Comparison of ENCODE assay signal across 8 mouse cellular contexts in the genomic region with DNA sequence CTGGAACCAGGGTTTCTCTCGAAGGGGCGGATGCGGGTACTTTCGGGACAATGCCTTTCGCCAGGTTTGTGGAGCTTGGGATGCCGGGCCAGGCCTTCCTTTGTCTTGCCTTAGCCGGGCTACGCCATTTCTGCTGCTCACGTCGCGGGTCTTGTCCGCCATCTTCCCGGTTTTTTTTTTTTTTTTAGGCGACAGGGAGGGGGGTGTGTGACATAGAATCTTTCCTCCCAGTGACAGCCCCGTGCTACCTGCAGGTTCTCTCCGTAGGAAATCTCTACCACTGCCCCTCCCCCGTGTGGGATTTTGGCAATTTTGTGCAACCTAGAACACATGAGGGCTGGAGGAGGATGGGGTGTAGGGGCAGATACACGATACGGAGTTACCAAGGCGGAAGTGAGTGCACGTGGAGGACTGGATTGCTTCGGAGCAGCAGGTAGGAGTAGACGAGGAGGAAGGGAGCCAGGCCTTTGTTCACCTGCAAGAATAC. TPM values are rescaled to one million over a fixed set of nuclear protein-coding genes. Genes with fewer than 3 reads are reported as not detected.
DNase-seq lines count a peak whose midpoint lies in the region; ATAC-seq and TF ChIP-seq lines count a peak whose summit lies in the region.

No protein-coding gene starts in this region.

- H3K36me3 ChIP-seq in kidney, adult 2 months (ENCODE audit: control insufficient read depth, insufficient read depth, low read length), result no peaks in the 10 kb centered on the region
- peaks cover 35% of the 10 kb centered on the region for H3K36me3 ChIP-seq in ES-E14 (ENCODE audit: control insufficient read depth, insufficient read depth, low read length, poor library complexity, severe bottlenecking)
- peaks cover 22% of the 10 kb centered on the region for H3K36me3 ChIP-seq in heart, embryonic 15.5 days
- peaks cover 40% of the 10 kb centered on the region for H3K36me3 ChIP-seq in limb, embryonic 13.5 days
- H3K36me3 ChIP-seq in midbrain, postnatal 0 days (ENCODE audit: insufficient read depth, low read length), result peaks cover 16% of the 10 kb centered on the region

- no peaks in the 10 kb centered on the region for H3K27me3 ChIP-seq in kidney, adult 2 months (replicated peaks; ENCODE audit: control insufficient read depth, insufficient read depth, low read length)
- H3K27me3 ChIP-seq in heart, embryonic 15.5 days, result no peaks in the 10 kb centered on the region
- no peaks in the 10 kb centered on the region for H3K27me3 ChIP-seq in limb, embryonic 13.5 days
- no peaks in the 10 kb centered on the region for H3K27me3 ChIP-seq in midbrain, postnatal 0 days (ENCODE audit: insufficient read depth, low read length)

- H3K9me3 ChIP-seq in ES-E14 (ENCODE audit: control insufficient read depth, insufficient read depth, low read depth, low read length), result no peaks in the 10 kb centered on the region
- no peaks in the 10 kb centered on the region for H3K9me3 ChIP-seq in heart, embryonic 15.5 days (replicated peaks)
- H3K9me3 ChIP-seq in limb, embryonic 13.5 days, result no peaks in the 10 kb centered on the region
- H3K9me3 ChIP-seq in midbrain, postnatal 0 days (ENCODE audit: low read length), result no peaks in the 10 kb centered on the region

- H3K4me2 ChIP-seq in heart, embryonic 15.5 days, result peak overlapping the region; percentile 77
- H3K4me2 ChIP-seq in limb, embryonic 13.5 days (replicated peaks), result peak overlapping the region; percentile 74
- peak overlapping the region; percentile 86 for H3K4me2 ChIP-seq in midbrain, postnatal 0 days (ENCODE audit: low read depth, low read length, poor library complexity, severe bottlenecking)

- H3K4me3 ChIP-seq in kidney, adult 2 months (ENCODE audit: insufficient read depth, low read depth, low read length), result peak overlapping the region; percentile 96
- H3K4me3 ChIP-seq in ES-E14 (ENCODE audit: insufficient read depth in 1 of 2, low read depth in 1 of 2, low read length in 2 of 2, poor library complexity in 1 of 2, severe bottlenecking in 1 of 2), result peak overlapping the region; percentile 86 to 90
- peak overlapping the region; percentile 98 for H3K4me3 ChIP-seq in heart, embryonic 15.5 days
- H3K4me3 ChIP-seq in limb, embryonic 13.5 days, result peak overlapping the region; percentile 76
- H3K4me3 ChIP-seq in midbrain, postnatal 0 days (ENCODE audit: low read depth, low read length), result peak overlapping the region; percentile 83

- H3K9ac ChIP-seq in ES-E14 (ENCODE audit: insufficient read depth, low read depth, low read length, poor library complexity, severe bottlenecking), result peak overlapping the region; percentile 95
- H3K9ac ChIP-seq in heart, embryonic 15.5 days, result peak overlapping the region; percentile 86
- peak overlapping the region; percentile 95 for H3K9ac ChIP-seq in limb, embryonic 13.5 days
- peak overlapping the region; percentile 100 for H3K9ac ChIP-seq in midbrain, postnatal 0 days (replicated peaks; ENCODE audit: low read length, poor library complexity, severe bottlenecking)

- no peak for TF ChIP-seq CTCF in kidney, adult 2 months (conservative IDR thresholded peaks at IDR 0.05; ENCODE audit: insufficient read depth, insufficient read length, low read depth, low read length)
- TF ChIP-seq CTCF in midbrain, postnatal 0 days (IDR thresholded peaks at IDR 0.05), result no peak

- in situ Hi-C loops in ES-E14 (cut with MboI; ENCODE audit: low sequenced_read_pairs in 2 of 2, unreplicated experiment in 2 of 2), result no loop called here

- WGBS in kidney, adult 2 months, result under 1% methylated on average over 23 of the region's 23 CpGs
- whole genome bisulfite sequencing in heart, embryonic 15.5 days, result under 1% methylated on average over 23 of the region's 23 CpGs
- WGBS in limb, embryonic 13.5 days, result 0% methylated on average over 23 of the region's 23 CpGs
- WGBS in midbrain, postnatal 0 days, result under 1% methylated on average over 23 of the region's 23 CpGs

- no peak for TF ChIP-seq POLR2A in kidney, adult 2 months (IDR thresholded peaks at IDR 0.05; ENCODE audit: low read depth, low read length)

- peaks cover 8% of the 10 kb centered on the region; the same call in 1 of the 2 replicates for H3K4me1 ChIP-seq in kidney, adult 2 months (ENCODE audit: control insufficient read depth, insufficient read depth, low read length)
- H3K4me1 ChIP-seq in ES-E14 (ENCODE audit: control insufficient read depth in 2 of 2, insufficient read depth in 2 of 2, low read length in 2 of 2, poor library complexity in 1 of 2), result peaks cover 0 to 11% of the 10 kb centered on the region in 2 experiments; a peak in 1 of 4 replicates
- H3K4me1 ChIP-seq in heart, embryonic 15.5 days (replicated peaks), result peaks cover 19% of the 10 kb centered on the region
- H3K4me1 ChIP-seq in limb, embryonic 13.5 days, result peaks cover 33% of the 10 kb centered on the region
- peaks cover 7% of the 10 kb centered on the region; the same call in 1 of the 2 replicates for H3K4me1 ChIP-seq in midbrain, postnatal 0 days (ENCODE audit: insufficient read depth, low read length)

- peak overlapping the region; percentile 84 for H3K27ac ChIP-seq in kidney, adult 2 months (ENCODE audit: insufficient read depth, low read depth, low read length)
- H3K27ac ChIP-seq in ES-E14 (ENCODE audit: insufficient read depth, low read depth, low read length, poor library complexity, severe bottlenecking), result peak overlapping the region; percentile 87
- peak overlapping the region; percentile 90 for H3K27ac ChIP-seq in heart, embryonic 15.5 days
- H3K27ac ChIP-seq in limb, embryonic 13.5 days, result peak overlapping the region; percentile 96
- H3K27ac ChIP-seq in midbrain, postnatal 0 days (ENCODE audit: low read depth, low read length), result peak overlapping the region; percentile 100

- no peak for DNase-seq in kidney, adult 2 months
- no peak for DNase-seq in kidney, adult 18-20 months
- DNase-seq in ES-E14 (ENCODE audit: low read depth, low spot score), result no peak
- DNase-seq in embryo, embryonic 10.5 days (ENCODE audit: low spot score), result peak; percentile 69
- DNase-seq in midbrain, postnatal 0 days (ENCODE audit: low spot score), result peak; percentile 69
- DNase-seq in thymus, postnatal 25 days, result peak; percentile 53

- peak; percentile 20 for ATAC-seq in heart, embryonic 15.5 days (replicated peaks; ENCODE audit: insufficient number of reproducible peaks, insufficient read depth, low FRiP score, low read depth)
- peak; percentile 5; the same call in 1 of the 2 replicates for ATAC-seq in limb, embryonic 13.5 days (ENCODE audit: low FRiP score, low read depth)
- ATAC-seq in midbrain, postnatal 0 days (ENCODE audit: low FRiP score), result peak; percentile 56

TF ChIP-seq in ES-E14, 5 proteins besides CTCF, POLR2A, EP300 and RAD21:
- TF ChIP-seq CHD2 (IDR thresholded peaks at IDR 0.05; ENCODE audit: low read depth, low read length), result no peak
- TF ChIP-seq ZC3H11A (IDR thresholded peaks at IDR 0.05; ENCODE audit: borderline replicate concordance, low read depth, low read length), result no peak
- no peak for TF ChIP-seq MAFK (IDR thresholded peaks at IDR 0.05; ENCODE audit: insufficient read depth, low read depth, low read length)
- TF ChIP-seq ZNF384 (IDR thresholded peaks at IDR 0.05; ENCODE audit: low read depth, low read length), result peak; percentile 94
- TF ChIP-seq HCFC1 (IDR thresholded peaks at IDR 0.05; ENCODE audit: borderline replicate concordance, insufficient read depth, low read length), result no peak

RNA-seq across cellular contexts. Expression of a gene that starts 0.5 kb away (rescaled TPM):
- 39.4 and 47.9 TPM in 2 replicates for polyA plus RNA-seq in kidney, adult 2 months (2012; rRNA removed)
- 127 and 194 TPM in 2 replicates for total RNA-seq in ES-E14 (2012; rRNA removed)
- 59.5 and 86.8 TPM in 2 replicates for polyA plus RNA-seq in heart, embryonic 15.5 days (2015; fragmentation: Nextera tagmentation; extraction: Ambion mirVana)
- polyA plus RNA-seq in limb, embryonic 13.5 days (2015; fragmentation: Nextera tagmentation; extraction: Ambion mirVana), result 222 and 224 TPM in 2 replicates
- 329 and 379 TPM in 2 replicates for total RNA-seq in midbrain, postnatal 0 days (2014; rRNA removed)
- 279 and 286 TPM in 2 replicates for polyA plus RNA-seq in midbrain, postnatal 0 days (2015; fragmentation: Nextera tagmentation; extraction: Ambion mirVana)

RNA-seq across cellular contexts. Expression of a gene that starts 0.5 kb away (rescaled TPM):
- 27.2 and 32.1 TPM in 2 replicates for polyA plus RNA-seq in kidney, adult 2 months (2012; rRNA removed)
- total RNA-seq in ES-E14 (2012; rRNA removed), result 0.42 and 0.58 TPM in 2 replicates
- 0.62 and 1.1 TPM in 2 replicates for polyA plus RNA-seq in heart, embryonic 15.5 days (2015; fragmentation: Nextera tagmentation; extraction: Ambion mirVana)
- polyA plus RNA-seq in limb, embryonic 13.5 days (2015; fragmentation: Nextera tagmentation; extraction: Ambion mirVana), result 0.78 and 0.94 TPM in 2 replicates
- 0.38 and 0.88 TPM in 2 replicates for total RNA-seq in midbrain, postnatal 0 days (2014; rRNA removed)
- polyA plus RNA-seq in midbrain, postnatal 0 days (2015; fragmentation: Nextera tagmentation; extraction: Ambion mirVana), result 1.6 and 2.2 TPM in 2 replicates

RNA-seq across cellular contexts. Expression of a gene that starts 10.2 kb away (rescaled TPM):
- not detected in 2 replicates for polyA plus RNA-seq in kidney, adult 2 months (2012; rRNA removed)
- total RNA-seq in ES-E14 (2012; rRNA removed), result 0.18 and 0.58 TPM in 2 replicates
- polyA plus RNA-seq in heart, embryonic 15.5 days (2015; fragmentation: Nextera tagmentation; extraction: Ambion mirVana), result not detected in 2 replicates
- 0.14 TPM in 1 of 2 replicates, not detected in the other for polyA plus RNA-seq in limb, embryonic 13.5 days (2015; fragmentation: Nextera tagmentation; extraction: Ambion mirVana)
- not detected in 2 replicates for total RNA-seq in midbrain, postnatal 0 days (2014; rRNA removed)
- not detected in 2 replicates for polyA plus RNA-seq in midbrain, postnatal 0 days (2015; fragmentation: Nextera tagmentation; extraction: Ambion mirVana)

RNA-seq across cellular contexts. Expression of a gene that starts 11.1 kb away (rescaled TPM):
- polyA plus RNA-seq in kidney, adult 2 months (2012; rRNA removed), result 0.06 TPM in 1 of 2 replicates, not detected in the other
- total RNA-seq in ES-E14 (2012; rRNA removed), result not detected in 2 replicates
- polyA plus RNA-seq in heart, embryonic 15.5 days (2015; fragmentation: Nextera tagmentation; extraction: Ambion mirVana), result 0.09 TPM in 1 of 2 replicates, not detected in the other
- 0.17 TPM in 1 of 2 replicates, not detected in the other for polyA plus RNA-seq in limb, embryonic 13.5 days (2015; fragmentation: Nextera tagmentation; extraction: Ambion mirVana)
- not detected in 2 replicates for total RNA-seq in midbrain, postnatal 0 days (2014; rRNA removed)
- polyA plus RNA-seq in midbrain, postnatal 0 days (2015; fragmentation: Nextera tagmentation; extraction: Ambion mirVana), result not detected in 2 replicates

RNA-seq across cellular contexts. Expression of a gene that starts 14.2 kb away (rescaled TPM):
- not detected in 2 replicates for polyA plus RNA-seq in kidney, adult 2 months (2012; rRNA removed)
- 1.4 TPM in 1 of 2 replicates, not detected in the other for total RNA-seq in ES-E14 (2012; rRNA removed)
- polyA plus RNA-seq in heart, embryonic 15.5 days (2015; fragmentation: Nextera tagmentation; extraction: Ambion mirVana), result not detected in 2 replicates
- polyA plus RNA-seq in limb, embryonic 13.5 days (2015; fragmentation: Nextera tagmentation; extraction: Ambion mirVana), result 1.2 TPM in 1 of 2 replicates, not detected in the other
- not detected in 2 replicates for total RNA-seq in midbrain, postnatal 0 days (2014; rRNA removed)
- not detected in 2 replicates for polyA plus RNA-seq in midbrain, postnatal 0 days (2015; fragmentation: Nextera tagmentation; extraction: Ambion mirVana)

Comparison
In these comparisons a context has a peak if more than half of its experiments do, and no peak if none do; other contexts are left out.
1. DNase-seq: peak in embryo, embryonic 10.5 days (single experiment), midbrain, postnatal 0 days (single experiment) and thymus, postnatal 25 days (single experiment); none in kidney, adult 2 months (single experiment), kidney, adult 18-20 months (single experiment) and ES-E14 (single experiment).
2. ATAC-seq: peak in every context shown above with its lines; median percentile 56 in midbrain, postnatal 0 days; 20 in heart, embryonic 15.5 days; 5 in limb, embryonic 13.5 days.
3. Peak in every context shown above with its lines, with median percentiles within 50 percentile points of each other: H3K27ac ChIP-seq, H3K4me3 ChIP-seq, H3K9ac ChIP-seq and H3K4me2 ChIP-seq.